Mouse (Mus musculus) embryo, embryonic 11 days (tissue): ENCODE measurements at regions not wholly inside any gene's neighbourhood (a gene's known extent, or its start where the extent isn't known, plus 50 kb on each side); places are given as distances from the start of the nearest gene placed in this dataset.

Experiments used
- DNase-seq: peaks from one replicate; pipeline ENCODE4 v3.0.0-alpha.2; 2015

GRCm38 (mm10) chr4:89000200-89000599 lies 120.2 kb upstream of the Ifne start:
- no peak for DNase-seq

DNA sequence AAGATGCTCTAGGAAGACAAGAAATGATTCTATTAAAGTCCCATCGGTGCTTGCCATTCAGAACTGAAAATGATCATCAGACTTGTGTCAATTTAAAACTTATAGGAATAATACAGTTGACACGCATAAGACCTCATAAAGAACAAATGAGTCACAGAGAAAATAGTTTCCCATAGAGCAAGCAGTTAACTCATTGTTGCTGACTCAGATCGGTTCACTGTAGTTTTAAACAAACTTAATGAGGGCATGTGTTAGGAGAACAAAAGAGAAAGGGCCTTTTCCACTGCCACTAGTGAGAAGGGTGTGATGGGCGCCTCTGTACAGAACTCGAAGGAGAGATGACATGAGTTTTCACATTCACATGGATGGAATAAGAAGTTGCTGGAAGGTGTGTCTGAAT lies 118.3 kb upstream of the Ifne start:
- DNase-seq = no peak

DNA sequence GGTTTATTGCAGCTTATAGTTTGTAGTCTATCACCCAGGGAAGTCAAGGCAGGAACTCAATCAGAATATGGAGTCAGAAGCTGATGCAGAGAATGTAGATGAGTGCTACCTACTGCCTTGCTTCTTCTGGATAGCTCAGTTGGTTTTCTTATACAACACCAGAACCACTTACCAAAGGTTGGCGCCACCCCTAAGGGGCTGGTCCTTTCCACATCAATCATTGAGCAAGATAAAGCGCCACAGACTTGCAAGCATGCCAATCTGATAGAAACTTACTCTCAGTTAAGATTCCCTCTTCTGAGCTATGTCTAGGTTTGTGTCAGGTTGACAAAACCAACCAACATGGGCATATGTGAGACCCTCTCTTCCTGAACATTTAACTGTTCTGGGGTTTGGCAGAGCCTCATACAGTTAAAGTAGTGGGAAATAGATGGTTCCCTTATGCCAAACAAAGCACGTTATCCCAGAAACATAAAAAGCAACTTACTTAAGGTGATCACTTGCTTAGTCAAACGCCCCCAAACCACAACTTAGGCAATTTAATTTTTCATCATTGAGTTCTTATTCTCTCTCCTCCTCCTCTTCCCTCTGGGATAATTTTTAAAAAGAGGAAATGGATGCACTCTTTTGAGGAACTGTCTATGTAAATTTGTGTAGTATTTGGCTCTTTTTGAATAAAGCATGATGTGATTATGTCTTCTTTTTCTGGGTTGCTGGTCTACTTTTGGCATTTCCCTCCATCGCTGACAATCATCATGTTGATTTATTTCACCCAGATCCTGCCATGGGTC lies 115.3 kb upstream of the Ifne start:
- no peak for DNase-seq

GRCm38 (mm10) chr4:88994486-88994885 lies 114.5 kb upstream of the Ifne start:
- DNase-seq = no peak

DNA sequence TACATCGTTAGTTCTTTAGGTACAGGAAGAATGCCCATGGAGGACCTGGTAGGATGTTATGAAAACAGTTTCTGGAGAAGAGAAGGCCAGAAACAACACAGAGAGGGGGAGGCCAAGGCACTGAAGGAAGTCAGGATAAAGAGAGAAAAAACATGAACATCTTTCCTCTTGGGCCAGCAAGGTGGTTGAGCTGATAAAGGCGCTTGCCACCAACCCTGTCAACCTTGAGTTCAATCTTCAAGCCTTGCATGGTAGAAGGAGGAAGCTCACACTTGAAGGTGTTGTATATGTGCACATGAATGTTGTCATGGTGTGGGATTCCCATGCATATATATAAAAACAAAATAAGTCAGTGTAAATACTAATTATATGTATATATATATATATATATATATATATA lies 112.5 kb upstream of the Ifne start:
- DNase-seq = no peak

DNA sequence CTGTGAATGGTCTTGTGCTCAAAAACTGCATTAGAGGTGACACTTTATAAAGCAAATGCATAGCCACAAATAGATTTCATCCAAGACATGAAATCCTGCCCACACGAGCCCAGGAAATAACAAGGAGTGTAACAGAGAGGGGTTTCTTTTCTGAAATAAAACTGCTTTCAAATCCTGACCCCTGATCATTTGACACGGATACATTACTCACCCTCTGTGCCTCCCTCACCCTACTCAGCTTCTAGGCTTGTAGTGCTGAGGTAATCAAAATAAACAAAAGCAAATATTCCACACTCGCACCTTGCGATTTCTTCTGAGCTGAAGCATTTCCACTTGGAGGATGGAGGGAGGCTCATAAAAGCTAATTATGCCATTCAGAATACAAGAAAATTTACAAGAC lies 108.4 kb upstream of the Ifne start:
- DNase-seq = no peak

DNA sequence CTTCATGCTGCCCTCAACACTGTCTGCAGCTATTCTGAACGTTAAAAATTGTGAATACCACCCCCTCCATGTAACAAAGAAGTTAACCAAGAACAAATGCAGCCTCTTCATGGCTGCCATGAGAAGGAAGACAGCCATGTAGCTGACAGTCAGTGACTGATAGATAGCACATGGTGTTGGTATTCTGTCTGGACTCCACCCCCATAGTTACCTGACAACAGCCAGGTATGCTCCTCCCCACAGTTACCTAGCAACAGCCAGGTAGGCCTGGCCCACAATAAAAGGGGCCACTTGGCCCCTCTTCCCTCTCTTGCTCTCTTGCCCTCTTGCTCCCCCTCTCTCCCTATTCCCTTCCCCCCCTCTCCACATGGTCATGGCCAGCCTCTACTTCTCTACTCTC lies 107.1 kb upstream of the Ifne start:
- DNase-seq = no peak

GRCm38 (mm10) chr4:88982457-88982856 lies 102.5 kb upstream of the Ifne start:
- DNase-seq = no peak

DNA sequence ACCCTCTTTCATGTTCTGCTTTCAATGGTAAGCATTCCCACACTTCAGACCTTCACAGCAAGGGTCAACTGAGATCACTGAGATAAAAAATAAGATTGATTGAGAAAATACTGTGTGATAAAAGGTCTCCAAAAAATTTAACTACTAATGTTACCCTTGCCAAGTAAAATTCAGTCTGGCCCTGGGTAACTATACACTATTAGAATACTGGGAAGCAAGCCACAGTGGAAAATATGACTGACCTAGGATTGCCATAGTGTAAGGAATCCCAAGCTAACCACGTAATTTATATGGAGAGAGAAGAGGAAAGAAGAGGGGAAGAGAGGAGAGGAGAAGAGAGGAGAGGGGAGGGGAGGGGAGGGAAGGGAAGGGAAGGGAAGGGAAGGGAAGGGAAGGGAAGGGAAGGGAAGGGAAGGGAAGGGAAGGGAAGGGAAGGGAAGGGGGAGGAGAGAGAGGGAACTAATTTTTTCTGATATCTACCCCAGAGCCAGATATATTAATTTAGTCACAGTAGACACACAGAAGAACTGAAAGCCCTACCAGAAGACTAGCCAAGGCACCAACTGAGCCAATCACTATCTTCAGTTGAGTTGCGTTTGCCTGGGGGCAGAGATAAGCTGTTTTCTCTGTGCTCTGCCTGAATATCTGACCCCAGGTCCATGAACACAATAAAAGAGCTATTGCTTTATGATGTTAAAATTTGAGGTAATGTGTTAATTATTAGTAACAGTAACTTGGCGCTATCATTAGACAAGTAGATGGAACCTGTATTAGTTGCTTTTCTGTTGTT lies 97.3 kb upstream of the Ifne start:
- no peak for DNase-seq

GRCm38 (mm10) chr4:88974535-88974934 lies 94.5 kb upstream of the Ifne start:
- no peak for DNase-seq

- DNase-seq = no peak
Observed at GRCm38 (mm10) chr4:88969134-88969841, 89.3 kb upstream of the Ifne start.

DNA sequence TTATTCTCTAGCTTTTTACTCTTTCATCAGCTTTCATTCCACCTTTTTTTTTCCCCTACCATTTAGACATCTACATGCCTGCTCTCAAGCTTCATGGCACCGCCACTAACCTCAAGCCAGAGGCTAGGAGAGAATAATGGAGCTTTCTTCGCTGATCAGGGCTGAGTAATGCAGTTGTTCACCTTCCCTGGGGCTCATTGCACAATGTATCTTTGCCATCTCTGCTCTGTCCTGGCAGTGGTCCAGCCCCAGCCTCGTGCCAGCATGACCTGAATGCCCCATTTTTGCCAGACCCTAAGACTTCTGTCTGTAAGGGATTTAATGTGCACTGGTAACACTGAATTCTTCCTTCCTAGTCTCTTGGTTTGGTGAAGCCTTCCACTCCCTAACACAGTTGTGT lies 79.6 kb upstream of the Ifne start:
- DNase-seq = no peak

- no peak for DNase-seq
Observed at GRCm38 (mm10) chr4:88956605-88957004, 76.6 kb upstream of the Ifne start.

DNA sequence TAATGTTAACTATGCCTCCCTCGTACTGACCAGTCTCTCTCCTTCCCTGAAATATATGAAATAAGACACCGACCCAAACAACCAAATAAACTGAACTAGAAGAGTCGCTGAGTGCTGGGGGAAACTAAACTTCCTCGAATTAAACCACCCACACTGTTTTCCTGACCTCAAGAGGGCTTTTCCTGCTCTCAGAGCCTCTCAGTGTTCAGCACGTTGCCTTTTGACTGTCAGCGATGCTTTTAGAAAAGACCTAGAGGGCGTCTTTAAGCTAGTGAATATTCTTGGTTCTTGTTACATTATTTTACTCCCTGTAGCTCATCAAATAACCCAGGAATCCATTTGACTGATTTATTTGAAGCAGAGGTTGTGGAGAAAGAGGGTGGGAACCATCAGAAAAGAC lies 76.2 kb upstream of the Ifne start:
- no peak for DNase-seq

DNA sequence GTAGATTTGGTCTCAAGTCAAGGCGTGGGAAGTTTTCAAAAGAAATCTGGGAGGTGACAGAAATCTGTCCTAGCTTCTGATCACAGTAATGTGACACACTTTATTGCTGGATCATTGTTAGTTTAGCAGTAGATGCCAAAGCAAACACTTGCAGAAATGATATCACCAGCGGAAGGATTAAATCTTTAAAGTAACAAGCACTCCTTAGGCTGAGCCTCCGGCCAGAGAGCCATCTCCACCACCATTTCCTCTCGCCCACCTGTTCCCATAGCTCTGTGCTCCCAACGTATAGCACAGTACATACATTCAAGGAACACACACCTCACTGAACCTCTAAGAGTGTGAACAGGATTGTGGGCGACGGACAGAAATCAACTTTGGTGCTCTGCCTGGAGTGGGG lies 75.6 kb upstream of the Ifne start:
- DNase-seq = no peak

- DNase-seq = no peak
Observed at GRCm38 (mm10) chr4:88954045-88954444, 74.0 kb upstream of the Ifne start.

DNA sequence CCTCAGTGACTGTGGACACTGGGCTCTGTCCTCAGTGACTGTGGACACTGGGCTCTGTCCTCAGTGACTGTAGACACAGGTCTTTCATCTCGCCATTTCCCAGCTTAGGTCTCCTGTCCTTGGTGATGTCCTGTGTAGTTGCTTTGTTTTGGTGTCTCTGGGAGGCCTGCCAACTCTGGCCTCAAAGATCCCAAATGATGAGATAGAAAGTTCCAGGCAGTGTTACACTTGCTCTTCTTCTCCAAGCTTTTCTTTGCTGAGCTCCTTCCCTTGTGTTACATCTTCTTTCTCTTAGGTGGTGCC lies 71.0 kb upstream of the Ifne start:
- DNase-seq = no peak

- DNase-seq = no peak
Observed at GRCm38 (mm10) chr4:88950181-88951033, 70.4 kb upstream of the Ifne start.

GRCm38 (mm10) chr4:88948027-88948859 lies 68.2 kb upstream of the Ifne start:
- no peak for DNase-seq

- no peak for DNase-seq
Observed at GRCm38 (mm10) chr4:88941955-88942354, 62.0 kb upstream of the Ifne start.

DNA sequence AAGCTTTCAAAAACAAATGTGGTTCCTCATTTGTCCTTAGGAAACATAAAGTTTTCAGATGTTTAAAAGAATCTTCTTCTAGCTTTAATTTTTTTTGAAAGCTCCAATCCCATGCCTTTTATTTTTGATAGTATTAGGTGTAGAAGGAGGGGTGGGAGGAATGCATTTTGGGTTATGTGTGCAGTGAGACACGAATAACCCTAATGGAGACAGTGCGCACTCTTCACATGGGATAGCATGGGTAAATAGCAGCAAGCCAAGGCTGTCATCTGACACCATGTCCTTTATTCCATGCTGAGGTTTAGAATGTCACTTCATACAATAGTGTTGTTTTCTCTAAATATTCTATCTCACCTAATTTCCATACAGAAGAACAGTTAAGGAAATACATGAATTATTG lies 60.7 kb upstream of the Ifne start:
- DNase-seq = no peak

DNA sequence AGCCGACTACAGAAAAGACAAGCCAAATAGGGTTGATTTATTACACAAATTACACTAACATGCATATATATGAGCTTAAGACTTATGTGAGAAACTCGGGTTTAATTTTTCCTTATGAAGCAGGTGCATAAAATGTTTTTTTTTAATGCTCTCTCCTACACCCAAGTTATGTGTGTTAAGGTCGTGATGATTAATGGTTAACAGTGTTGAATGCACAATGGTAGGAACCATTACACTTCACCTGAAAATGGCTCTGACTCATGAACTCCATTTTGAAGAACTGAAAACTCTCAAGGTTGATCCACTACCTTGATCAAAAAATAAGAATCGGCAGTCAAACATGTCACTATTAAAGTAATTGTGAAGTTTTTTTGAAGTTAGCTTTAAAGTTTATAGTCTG lies 59.4 kb upstream of the Ifne start:
- no peak for DNase-seq
